In the genomic region with DNA sequence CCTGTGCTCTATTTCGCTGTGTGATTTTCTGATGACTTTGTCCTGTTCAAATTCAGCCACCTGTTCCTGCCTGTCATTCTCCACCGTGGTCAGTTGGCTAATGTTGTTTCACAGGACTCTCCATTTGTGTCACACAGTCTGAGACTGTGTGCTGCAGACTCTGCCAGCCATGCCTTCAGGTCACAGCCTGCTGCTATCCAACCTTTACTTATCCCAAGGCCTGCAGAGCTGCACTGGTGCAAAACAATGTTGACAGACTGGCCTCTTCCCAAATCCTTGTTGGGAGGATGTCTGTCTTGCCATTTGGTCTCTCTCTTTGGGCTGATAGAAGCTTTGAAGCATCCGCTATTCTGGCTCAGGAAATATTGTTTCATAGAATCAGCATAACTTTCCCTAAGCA, we compare ENCODE assay signal across 16 mouse cellular contexts.
DNase-seq lines count a peak whose midpoint lies in the region; ATAC-seq and TF ChIP-seq lines count a peak whose summit lies in the region.
"Had no signal": no experiment of that assay in that cellular context is flagged by ENCODE, and none has a peak within 500 bp of the region (broad histone marks: within the 10 kb centered on the region; RNA-seq: fewer than 3 reads in every experiment).

No protein-coding gene starts in this region.

- no peak for DNase-seq in cerebellum, adult 9-11 months
- DNase-seq in cerebellum, postnatal 36 days: peak; percentile 3
- DNase-seq in cerebellum, adult 18-20 months: no peak
- no peak for DNase-seq in hindbrain, embryonic 11.5 days (ENCODE audit: low spot score)
- DNase-seq in midbrain, postnatal 0 days (ENCODE audit: low spot score): peak; percentile 63
- DNase-seq: adrenal gland, postnatal 10 days; B cell, adult 2 months; gastrocnemius, postnatal 14 days; kidney, adult 18-20 months had no signal

- H3K4me1 ChIP-seq in hindbrain, embryonic 16.5 days (ENCODE audit: control insufficient read depth, insufficient read depth, low read depth, low read length): no peaks in the 10 kb centered on the region
- H3K4me1 ChIP-seq in hindbrain, embryonic 11.5 days (replicated peaks; ENCODE audit: control insufficient read depth, insufficient read depth, low read length): no peaks in the 10 kb centered on the region
- H3K4me1 ChIP-seq in midbrain, postnatal 0 days (ENCODE audit: insufficient read depth, low read length): no peaks in the 10 kb centered on the region
- 0 out of 2 replicates have a peak, but pooled peaks cover 1% of the 10 kb centered on the region for H3K4me1 ChIP-seq in midbrain, embryonic 13.5 days (replicated peaks)
- H3K4me1 ChIP-seq: heart, embryonic 12.5 days; intestine, embryonic 15.5 days had no signal

- no peak overlapping the region for H3K27ac ChIP-seq in hindbrain, embryonic 16.5 days (ENCODE audit: low read depth, low read length)
- H3K27ac ChIP-seq in hindbrain, embryonic 11.5 days (ENCODE audit: low read depth, low read length): no peak overlapping the region
- no peak overlapping the region for H3K27ac ChIP-seq in midbrain, postnatal 0 days (ENCODE audit: low read depth, low read length)
- H3K27ac ChIP-seq in midbrain, embryonic 13.5 days: no peak overlapping the region
- H3K27ac ChIP-seq: forebrain, embryonic 12.5 days; intestine, embryonic 15.5 days had no signal

- no peaks in the 10 kb centered on the region for H3K27me3 ChIP-seq in hindbrain, embryonic 16.5 days (replicated peaks; ENCODE audit: control insufficient read depth, insufficient read depth, low read length)
- no peaks in the 10 kb centered on the region for H3K27me3 ChIP-seq in hindbrain, embryonic 11.5 days (ENCODE audit: control insufficient read depth, insufficient read depth, low read length)
- no peaks in the 10 kb centered on the region for H3K27me3 ChIP-seq in midbrain, postnatal 0 days (ENCODE audit: insufficient read depth, low read length)
- no peaks in the 10 kb centered on the region for H3K27me3 ChIP-seq in midbrain, embryonic 13.5 days
- H3K27me3 ChIP-seq: forebrain, embryonic 12.5 days; heart, embryonic 12.5 days; intestine, embryonic 15.5 days had no signal

- no peak overlapping the region for H3K9ac ChIP-seq in hindbrain, embryonic 16.5 days (ENCODE audit: low read depth, low read length)
- H3K9ac ChIP-seq in hindbrain, embryonic 11.5 days (ENCODE audit: low read depth, low read length): no peak overlapping the region
- no peak overlapping the region for H3K9ac ChIP-seq in midbrain, postnatal 0 days (replicated peaks; ENCODE audit: low read length, poor library complexity, severe bottlenecking)
- H3K9ac ChIP-seq in midbrain, embryonic 13.5 days (replicated peaks): no peak overlapping the region
- H3K9ac ChIP-seq: forebrain, embryonic 12.5 days; heart, embryonic 12.5 days; intestine, embryonic 15.5 days had no signal

- H3K36me3 ChIP-seq in hindbrain, embryonic 16.5 days (ENCODE audit: control insufficient read depth, insufficient read depth, low read length): no peaks in the 10 kb centered on the region
- no peaks in the 10 kb centered on the region for H3K36me3 ChIP-seq in hindbrain, embryonic 11.5 days (ENCODE audit: control insufficient read depth, insufficient read depth, low read length)
- no peaks in the 10 kb centered on the region for H3K36me3 ChIP-seq in midbrain, postnatal 0 days (ENCODE audit: insufficient read depth, low read length)
- H3K36me3 ChIP-seq in midbrain, embryonic 13.5 days: no peaks in the 10 kb centered on the region
- H3K36me3 ChIP-seq: forebrain, embryonic 12.5 days; heart, embryonic 12.5 days; intestine, embryonic 15.5 days had no signal

- 81% methylated on average over 3 of the region's 3 CpGs for WGBS in hindbrain, embryonic 16.5 days
- 89% methylated on average over 3 of the region's 3 CpGs for WGBS in hindbrain, embryonic 11.5 days
- WGBS in midbrain, postnatal 0 days: 82% methylated on average over 3 of the region's 3 CpGs
- 83% methylated on average over 3 of the region's 3 CpGs for WGBS in midbrain, embryonic 13.5 days

- no peak overlapping the region for H3K4me3 ChIP-seq in hindbrain, embryonic 16.5 days (ENCODE audit: low read length)
- H3K4me3 ChIP-seq in hindbrain, embryonic 11.5 days (ENCODE audit: low read depth, low read length): no peak overlapping the region
- H3K4me3 ChIP-seq in midbrain, postnatal 0 days (ENCODE audit: low read depth, low read length): no peak overlapping the region
- no peak overlapping the region for H3K4me3 ChIP-seq in midbrain, embryonic 13.5 days (replicated peaks)
- H3K4me3 ChIP-seq: forebrain, embryonic 12.5 days; heart, embryonic 12.5 days; intestine, embryonic 15.5 days had no signal

- ATAC-seq in cerebellum, adult (ENCODE audit: insufficient number of reproducible peaks, low FRiP score, low TSS enrichment): 0 out of 2 replicates have a peak, but pooled peaks have one; percentile 36
- peak; percentile 86 for ATAC-seq in hindbrain, embryonic 16.5 days
- ATAC-seq in hindbrain, embryonic 11.5 days (ENCODE audit: low FRiP score): no peak
- no peak; the same call in 1 of the 2 replicates for ATAC-seq in midbrain, postnatal 0 days (ENCODE audit: low FRiP score)
- ATAC-seq in midbrain, embryonic 13.5 days: no peak
- ATAC-seq: forebrain, embryonic 16.5 days; intestine, embryonic 15.5 days had no signal

- no peak overlapping the region for H3K4me2 ChIP-seq in hindbrain, embryonic 16.5 days (ENCODE audit: low read length)
- H3K4me2 ChIP-seq in hindbrain, embryonic 11.5 days (replicated peaks; ENCODE audit: low read depth, low read length): no peak overlapping the region
- H3K4me2 ChIP-seq in midbrain, postnatal 0 days (ENCODE audit: low read depth, low read length, poor library complexity, severe bottlenecking): no peak overlapping the region
- H3K4me2 ChIP-seq in midbrain, embryonic 13.5 days (replicated peaks): no peak overlapping the region
- H3K4me2 ChIP-seq: forebrain, embryonic 12.5 days; heart, embryonic 12.5 days; intestine, embryonic 15.5 days had no signal

- TF ChIP-seq CTCF in midbrain, postnatal 0 days (IDR thresholded peaks at IDR 0.05): no peak

- no peaks in the 10 kb centered on the region for H3K9me3 ChIP-seq in hindbrain, embryonic 16.5 days (ENCODE audit: control insufficient read depth, low read length)
- H3K9me3 ChIP-seq in hindbrain, embryonic 11.5 days (ENCODE audit: control insufficient read depth, low read length): no peaks in the 10 kb centered on the region
- H3K9me3 ChIP-seq in midbrain, postnatal 0 days (ENCODE audit: low read length): no peaks in the 10 kb centered on the region
- H3K9me3 ChIP-seq in midbrain, embryonic 13.5 days: no peaks in the 10 kb centered on the region
- H3K9me3 ChIP-seq: forebrain, embryonic 12.5 days; heart, embryonic 12.5 days; intestine, embryonic 15.5 days had no signal

Comparison
In these comparisons a context has a peak if more than half of its experiments do, and no peak if none do; other contexts are left out.
1. ATAC-seq: peak in cerebellum, adult (single experiment) and hindbrain, embryonic 16.5 days (single experiment); none in hindbrain, embryonic 11.5 days (single experiment), midbrain, postnatal 0 days (single experiment) and midbrain, embryonic 13.5 days (single experiment).
2. DNase-seq: peak in cerebellum, postnatal 36 days (2 of 2) and midbrain, postnatal 0 days (single experiment); none in cerebellum, adult 9-11 months (single experiment), cerebellum, adult 18-20 months (0 of 2) and hindbrain, embryonic 11.5 days (single experiment).